Mouse (Mus musculus): ENCODE measurements around the gene Dclre1c.

- TF ChIP-seq GATA1 (IDR thresholded peaks at IDR 0.05; ENCODE audit: borderline replicate concordance, low read length) (no peak), FLI1 (IDR thresholded peaks at IDR 0.05; ENCODE audit: low read length) (peak; percentile 72)
These were observed 88.9 kb downstream of the Dclre1c start, which contains the start of the genes Gm45902, Hspa14 and Cdnf for GRCm38 (mm10) chr2:3512552-3513454.

Data from megakaryocyte, embryonic 14.5 days (primary cell).